Mouse (Mus musculus) small intestine, adult 2 months (tissue): Measurements from ENCODE around the gene Atg3. TPM values are rescaled to one million over a fixed set of nuclear protein-coding genes. Genes with fewer than 3 reads are reported as not detected.

Source experiments
- H3K27ac ChIP-seq: fragments of 200-500 bp; 2 replicates; pipeline ENCODE4 v1.5.1; 2012; ENCODE audit warnings: low read depth, low read length, control low read depth, inconsistent platforms; ENCODE audit not compliant: insufficient read depth
- H3K27me3 ChIP-seq: fragments of 200-500 bp; 2 replicates; pipeline ENCODE4 v1.6.1; 2012; ENCODE audit warnings: mild to moderate bottlenecking, moderate library complexity, low read length, inconsistent platforms; ENCODE audit not compliant: control insufficient read depth, insufficient read depth
- H3K36me3 ChIP-seq: fragments of 200-500 bp; 2 replicates; pipeline ENCODE4 v1.6.1; 2012; ENCODE audit warnings: mild to moderate bottlenecking, low read length, control low read depth, inconsistent platforms; ENCODE audit not compliant: control insufficient read depth, insufficient read depth
- H3K4me1 ChIP-seq: fragments of 200-500 bp; 2 replicates; pipeline ENCODE4 v1.6.1; 2012; ENCODE audit warnings: low read length, inconsistent platforms, mixed read lengths; ENCODE audit not compliant: control insufficient read depth, insufficient read depth, insufficient read length
- H3K4me3 ChIP-seq: fragments of 200-500 bp; 2 replicates; pipeline ENCODE4 v1.5.1; 2012; ENCODE audit warnings: low read depth, mild to moderate bottlenecking, control low read depth, inconsistent platforms, low read length, moderate library complexity
- CTCF ChIP-seq: fragments of 200-500 bp; IDR thresholded peaks from 2 replicates; pipeline ENCODE4 v1.5.1; 2012; ENCODE audit warnings: low read depth, mild to moderate bottlenecking, control low read depth, inconsistent platforms, low read length, moderate library complexity, mixed read lengths; ENCODE audit not compliant: insufficient replicate concordance, insufficient read length; ENCODE audit errors: extremely low read depth
- POLR2A ChIP-seq: fragments of 200-500 bp; IDR thresholded peaks from 2 replicates; pipeline ENCODE4 v1.6.1; 2012; ENCODE audit warnings: low read depth, mild to moderate bottlenecking, control low read depth, inconsistent platforms, low read length, moderate library complexity
- WGBS: fragments of 180-500 bp; shearing (Covaris S2); methylation state at CpG from one replicate; pipeline ENCODE4 v1.1.7; 2018; 5-methylcytosine and 5-hydroxymethylcytosine counted together
- polyA plus RNA-seq: library from polyadenylated mRNA; depleted of rRNA; stranded (reverse); fragments of >200 nt; gene quantifications from 2 replicates; pipeline ENCODE4 v1.2.3, GENCODE M21; 2012; rRNA removed

The Atg3 gene
- 12.8 and 27.0 TPM in 2 replicates for polyA plus RNA-seq

- no peak for TF ChIP-seq CTCF
- peak; percentile 75 for TF ChIP-seq POLR2A
- H3K27ac ChIP-seq: peak within 1 kb of the TSS; percentile 95
- peak within 1 kb of the TSS; percentile 98 for H3K4me3 ChIP-seq
- peaks cover 11% of the 10 kb centered on the region; the same call in 1 of the 2 replicates for H3K4me1 ChIP-seq
- H3K36me3 ChIP-seq: peaks cover 2% of the 10 kb centered on the region; the same call in 1 of the 2 replicates
- under 1% methylated on average over 64 of the region's 64 CpGs for WGBS
- no peaks in the 10 kb centered on the region for H3K27me3 ChIP-seq
These were observed at the start of gene Atg3, which contains the start of gene Slc35a5 for GRCm38 (mm10) chr16:45158522-45159388. Atg3 (plus strand) TSS chr16:45158785. Slc35a5 (minus strand) TSS chr16:45158706.

DNA sequence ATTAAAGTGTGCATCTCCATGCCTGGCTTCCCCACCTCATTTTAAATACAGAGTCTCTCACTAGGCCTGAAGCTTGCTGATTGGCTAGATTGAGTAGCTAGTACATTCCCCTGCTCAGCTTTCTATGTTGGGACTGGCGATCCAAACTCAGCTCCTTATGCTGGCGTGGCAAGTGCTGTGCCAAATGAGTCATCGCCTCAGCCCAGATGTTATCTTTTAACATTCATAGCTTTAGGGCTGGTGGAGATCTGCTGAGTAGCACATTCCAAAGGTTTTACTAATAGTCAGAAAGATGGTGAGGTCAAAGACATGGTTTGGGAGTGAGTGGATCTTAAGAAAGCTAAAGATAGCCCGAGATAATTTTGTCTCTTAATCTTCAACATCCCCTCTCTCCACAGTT is 48.1 kb upstream of the Atg3 start:
- no peak overlapping the region for H3K27ac ChIP-seq
- H3K4me3 ChIP-seq: no peak overlapping the region
- TF ChIP-seq POLR2A: no peak
- TF ChIP-seq CTCF: no peak
- H3K27me3 ChIP-seq: no peaks in the 10 kb centered on the region
- no peaks in the 10 kb centered on the region for H3K36me3 ChIP-seq
- 26% methylated on average over 4 of the region's 4 CpGs for WGBS
- peaks cover 2% of the 10 kb centered on the region; the same call in 1 of the 2 replicates for H3K4me1 ChIP-seq

- Histone ChIP-seq H3K4me3 (no peak overlapping the region), H3K36me3 (no peaks in the 10 kb centered on the region), H3K27ac (no peak overlapping the region), H3K4me1 (no peaks in the 10 kb centered on the region), H3K27me3 (no peaks in the 10 kb centered on the region)
- 88% methylated on average over 3 of the region's 3 CpGs for WGBS
- TF ChIP-seq CTCF (no peak), POLR2A (no peak)
These were observed 41.4 kb upstream of the Atg3 start for GRCm38 (mm10) chr16:45117200-45117599.

- Histone ChIP-seq H3K4me1 (no peaks in the 10 kb centered on the region), H3K4me3 (no peak overlapping the region), H3K36me3 (no peaks in the 10 kb centered on the region), H3K27me3 (no peaks in the 10 kb centered on the region), H3K27ac (no peak overlapping the region)
- TF ChIP-seq CTCF: no peak
- TF ChIP-seq POLR2A: no peak
- 71% methylated on average over 3 of the region's 3 CpGs for WGBS
These were observed 39.8 kb upstream of the Atg3 start for GRCm38 (mm10) chr16:45118760-45119159.

DNA sequence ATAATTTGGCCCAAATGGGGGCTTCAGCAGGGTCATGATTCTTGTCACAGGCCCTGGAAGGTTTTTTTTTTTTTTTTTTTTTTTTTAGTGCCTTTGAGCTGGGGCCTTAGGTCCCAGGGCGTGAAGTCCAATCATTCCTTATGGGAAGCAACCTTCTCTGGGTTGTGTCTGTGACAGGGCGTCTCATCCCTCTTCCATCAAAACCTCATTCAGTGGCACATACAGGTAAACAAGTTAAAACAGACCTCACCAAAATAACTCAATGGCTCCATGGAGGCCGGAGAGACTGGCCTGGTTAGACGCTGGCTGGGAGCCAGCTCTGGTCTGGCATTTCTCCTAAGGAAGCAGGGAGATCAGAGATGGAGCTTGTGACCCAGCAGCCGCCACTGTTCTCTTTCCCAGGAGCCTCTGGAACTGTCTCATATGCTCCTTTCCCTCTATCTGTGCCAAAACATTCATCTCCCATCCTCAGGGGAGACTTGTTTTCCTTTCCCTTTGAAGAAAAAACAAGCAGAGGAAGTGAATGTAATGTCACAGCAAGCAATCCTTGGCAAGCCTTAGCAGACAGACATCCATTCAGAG is 37.6 kb upstream of the Atg3 start:
- Histone ChIP-seq H3K27me3 (no peaks in the 10 kb centered on the region), H3K4me3 (no peak overlapping the region), H3K4me1 (no peaks in the 10 kb centered on the region), H3K27ac (no peak overlapping the region), H3K36me3 (no peaks in the 10 kb centered on the region)
- 54% methylated on average over 5 of the region's 5 CpGs for WGBS
- no peak for TF ChIP-seq POLR2A
- TF ChIP-seq CTCF: no peak

GRCm38 (mm10) chr16:45122571-45122970 is 36.0 kb upstream of the Atg3 start:
- no peak for TF ChIP-seq POLR2A
- no peak for TF ChIP-seq CTCF
- Histone ChIP-seq H3K27me3 (no peaks in the 10 kb centered on the region), H3K4me1 (no peaks in the 10 kb centered on the region), H3K27ac (no peak overlapping the region), H3K4me3 (no peak overlapping the region), H3K36me3 (no peaks in the 10 kb centered on the region)
- WGBS: 69% methylated on average over 5 of the region's 5 CpGs
